Comparison of ENCODE assay signal across 19 mouse cellular contexts in genomic region chr3:108902038-108902437, GRCm38 (mm10). TPM values are rescaled to one million over a fixed set of nuclear protein-coding genes. Genes with fewer than 3 reads are reported as not detected.
A peak's percentile ranks its signal among the peaks of the same experiment; 100 is the strongest.
DNase-seq lines count a peak whose midpoint lies in the region; ATAC-seq and TF ChIP-seq lines count a peak whose summit lies in the region.
"Had no signal": no experiment of that assay in that cellular context is flagged by ENCODE, and none has a peak within 500 bp of the region (broad histone marks: within the 10 kb centered on the region; RNA-seq: fewer than 3 reads in every experiment).

No protein-coding gene starts in this region.

- H3K27ac ChIP-seq in hindbrain, postnatal 0 days, result no peak overlapping the region
- H3K27ac ChIP-seq in hindbrain, embryonic 11.5 days (ENCODE audit: low read depth, low read length), result no peak overlapping the region
- H3K27ac ChIP-seq in forebrain, postnatal 0 days (ENCODE audit: low read depth, low read length), result no peak overlapping the region
- H3K27ac ChIP-seq: limb, embryonic 12.5 days; midbrain, embryonic 13.5 days; neural tube, embryonic 13.5 days had no signal

- TF ChIP-seq CTCF in hindbrain, postnatal 0 days (IDR thresholded peaks at IDR 0.05; ENCODE audit: low read depth), result no peak
- TF ChIP-seq CTCF in forebrain, postnatal 0 days (IDR thresholded peaks at IDR 0.05; ENCODE audit: low read depth), result no peak

- H3K4me2 ChIP-seq in hindbrain, postnatal 0 days (ENCODE audit: low read depth, low read length), result no peak overlapping the region
- no peak overlapping the region for H3K4me2 ChIP-seq in hindbrain, embryonic 11.5 days (replicated peaks; ENCODE audit: low read depth, low read length)
- no peak overlapping the region for H3K4me2 ChIP-seq in forebrain, postnatal 0 days (ENCODE audit: low read depth)
- H3K4me2 ChIP-seq: heart, embryonic 12.5 days; limb, embryonic 12.5 days; midbrain, embryonic 13.5 days; neural tube, embryonic 13.5 days had no signal

- no peak overlapping the region for H3K9ac ChIP-seq in hindbrain, postnatal 0 days (replicated peaks; ENCODE audit: low read length)
- no peak overlapping the region for H3K9ac ChIP-seq in hindbrain, embryonic 11.5 days (ENCODE audit: low read depth, low read length)
- no peak overlapping the region for H3K9ac ChIP-seq in forebrain, postnatal 0 days
- H3K9ac ChIP-seq: heart, embryonic 12.5 days; limb, embryonic 12.5 days; midbrain, embryonic 13.5 days; neural tube, embryonic 13.5 days had no signal

- no peaks in the 10 kb centered on the region for H3K27me3 ChIP-seq in hindbrain, postnatal 0 days (ENCODE audit: insufficient read depth, low read length)
- no peaks in the 10 kb centered on the region for H3K27me3 ChIP-seq in hindbrain, embryonic 11.5 days (ENCODE audit: control insufficient read depth, insufficient read depth, low read length)
- H3K27me3 ChIP-seq in forebrain, postnatal 0 days (ENCODE audit: insufficient read depth, low read length), result no peaks in the 10 kb centered on the region
- H3K27me3 ChIP-seq: heart, embryonic 12.5 days; limb, embryonic 12.5 days; midbrain, embryonic 13.5 days; neural tube, embryonic 13.5 days had no signal

- peaks cover 21% of the 10 kb centered on the region for H3K36me3 ChIP-seq in hindbrain, postnatal 0 days (ENCODE audit: insufficient read depth, low read length)
- H3K36me3 ChIP-seq in hindbrain, embryonic 11.5 days (ENCODE audit: control insufficient read depth, insufficient read depth, low read length), result peaks cover 10% of the 10 kb centered on the region; the same call in 1 of the 2 replicates
- peaks cover 30% of the 10 kb centered on the region for H3K36me3 ChIP-seq in forebrain, postnatal 0 days (ENCODE audit: insufficient read depth)

- H3K4me1 ChIP-seq in hindbrain, postnatal 0 days (ENCODE audit: insufficient read depth, low read length), result no peaks in the 10 kb centered on the region
- no peaks in the 10 kb centered on the region for H3K4me1 ChIP-seq in hindbrain, embryonic 11.5 days (replicated peaks; ENCODE audit: control insufficient read depth, insufficient read depth, low read length)
- H3K4me1 ChIP-seq in forebrain, postnatal 0 days (ENCODE audit: insufficient read depth), result no peaks in the 10 kb centered on the region
- H3K4me1 ChIP-seq: heart, embryonic 12.5 days; limb, embryonic 12.5 days; midbrain, embryonic 13.5 days; neural tube, embryonic 13.5 days had no signal

- WGBS in hindbrain, postnatal 0 days, result 42% methylated on average over 2 of the region's 2 CpGs
- 61% methylated on average over 2 of the region's 2 CpGs for WGBS in hindbrain, embryonic 11.5 days
- WGBS in forebrain, postnatal 0 days, result 52% methylated on average over 2 of the region's 2 CpGs

- peak; percentile 31 for DNase-seq in hindbrain, postnatal 0 days (ENCODE audit: low spot score)
- DNase-seq in hindbrain, embryonic 11.5 days (ENCODE audit: low spot score), result no peak
- DNase-seq in retina, embryonic 14.5 days (ENCODE audit: low spot score), result peak; percentile 53
- no peak for DNase-seq in retina, postnatal 1 day
- DNase-seq in brain, adult 2 months (ENCODE audit: low read depth, low spot score), result peak; percentile 45
- DNase-seq in right cerebral cortex, postnatal 25 days, result no peak
- DNase-seq in forebrain, postnatal 0 days, result no peak
- DNase-seq: cerebellum, adult 9-11 months; kidney, postnatal 10 days; layer of hippocampus, postnatal 36 days; lung, adult 2 months had no signal

- no peak overlapping the region for H3K4me3 ChIP-seq in hindbrain, postnatal 0 days (ENCODE audit: low read length)
- H3K4me3 ChIP-seq in hindbrain, embryonic 11.5 days (ENCODE audit: low read depth, low read length), result no peak overlapping the region
- H3K4me3 ChIP-seq in forebrain, postnatal 0 days (ENCODE audit: low read depth, low read length), result no peak overlapping the region
- H3K4me3 ChIP-seq: heart, embryonic 12.5 days; limb, embryonic 12.5 days; midbrain, embryonic 13.5 days; neural tube, embryonic 13.5 days had no signal

- H3K9me3 ChIP-seq in hindbrain, postnatal 0 days (ENCODE audit: low read length), result no peaks in the 10 kb centered on the region
- H3K9me3 ChIP-seq in hindbrain, embryonic 11.5 days (ENCODE audit: control insufficient read depth, low read length), result no peaks in the 10 kb centered on the region
- no peaks in the 10 kb centered on the region for H3K9me3 ChIP-seq in forebrain, postnatal 0 days (ENCODE audit: low read length)
- H3K9me3 ChIP-seq: limb, embryonic 12.5 days; midbrain, embryonic 13.5 days; neural tube, embryonic 13.5 days had no signal

- ATAC-seq in hindbrain, postnatal 0 days, result no peak
- no peak for ATAC-seq in hindbrain, embryonic 11.5 days (ENCODE audit: low FRiP score)
- ATAC-seq in megakaryocyte-erythroid progenitor cell, adult 5-6 weeks (replicated peaks; ENCODE audit: low FRiP score, low TSS enrichment, poor library complexity, severe bottlenecking), result no peak
- no peak for ATAC-seq in forebrain, postnatal 0 days
- ATAC-seq: activated CD4-positive, CD25-positive, alpha-beta regulatory T cell, adult 4 months; midbrain, embryonic 13.5 days had no signal

RNA-seq across cellular contexts. Expression of gene Prpf38b, which starts 9.5 kb away (rescaled TPM):
- 23.8 and 26.7 TPM in 2 replicates for total RNA-seq in hindbrain, postnatal 0 days (2014; rRNA removed)
- polyA plus RNA-seq in hindbrain, postnatal 0 days (2015; fragmentation: Nextera tagmentation; extraction: Ambion mirVana), result 39.4 and 41.8 TPM in 2 replicates
- 84.4 and 85.3 TPM in 2 replicates for polyA plus RNA-seq in hindbrain, embryonic 11.5 days (2014; fragmentation: Nextera tagmentation; extraction: Ambion mirVana)
- total RNA-seq in megakaryocyte-erythroid progenitor cell, adult 5-6 weeks (2014; fragmentation: Nextera tagmentation), result 138 and 220 TPM in 2 replicates
- 307 and 371 TPM in 2 replicates for total RNA-seq in megakaryocyte-erythroid progenitor cell, adult 5-6 weeks (2017)
- 24.9 and 33.4 TPM in 2 replicates for total RNA-seq in forebrain, postnatal 0 days (2014; rRNA removed)
- 17.5 and 34.3 TPM in 2 replicates for polyA plus RNA-seq in forebrain, postnatal 0 days (2015; fragmentation: Nextera tagmentation; extraction: Ambion mirVana)

RNA-seq across cellular contexts. Expression of gene Fndc7, which starts 12.2 kb away (rescaled TPM):
- 0.14 and 0.16 TPM in 2 replicates for total RNA-seq in hindbrain, postnatal 0 days (2014; rRNA removed)
- 0.06 TPM in 1 of 2 replicates, not detected in the other for polyA plus RNA-seq in hindbrain, postnatal 0 days (2015; fragmentation: Nextera tagmentation; extraction: Ambion mirVana)
- polyA plus RNA-seq in hindbrain, embryonic 11.5 days (2014; fragmentation: Nextera tagmentation; extraction: Ambion mirVana), result 0.28 TPM in 1 of 2 replicates, not detected in the other
- total RNA-seq in megakaryocyte-erythroid progenitor cell, adult 5-6 weeks (2014; fragmentation: Nextera tagmentation), result not detected in 2 replicates
- not detected in 2 replicates for total RNA-seq in megakaryocyte-erythroid progenitor cell, adult 5-6 weeks (2017)
- 0.24 TPM in 1 of 2 replicates, not detected in the other for total RNA-seq in forebrain, postnatal 0 days (2014; rRNA removed)
- polyA plus RNA-seq in forebrain, postnatal 0 days (2015; fragmentation: Nextera tagmentation; extraction: Ambion mirVana), result not detected in 2 replicates
- total RNA-seq: hematopoietic stem cell, adult 5-6 weeks had no signal
- polyA plus RNA-seq: midbrain, embryonic 13.5 days; neural tube, embryonic 13.5 days had no signal

RNA-seq across cellular contexts. Expression of gene Henmt1, which starts 37.6 kb away (rescaled TPM):
- total RNA-seq in hindbrain, postnatal 0 days (2014; rRNA removed), result 1.0 and 2.2 TPM in 2 replicates
- 2.0 and 2.6 TPM in 2 replicates for polyA plus RNA-seq in hindbrain, postnatal 0 days (2015; fragmentation: Nextera tagmentation; extraction: Ambion mirVana)
- 0.52 and 0.84 TPM in 2 replicates for polyA plus RNA-seq in hindbrain, embryonic 11.5 days (2014; fragmentation: Nextera tagmentation; extraction: Ambion mirVana)
- not detected in 2 replicates for total RNA-seq in megakaryocyte-erythroid progenitor cell, adult 5-6 weeks (2014; fragmentation: Nextera tagmentation)
- total RNA-seq in megakaryocyte-erythroid progenitor cell, adult 5-6 weeks (2017), result not detected in 2 replicates
- total RNA-seq in forebrain, postnatal 0 days (2014; rRNA removed), result 0.24 and 9.9 TPM in 2 replicates
- 2.2 and 2.4 TPM in 2 replicates for polyA plus RNA-seq in forebrain, postnatal 0 days (2015; fragmentation: Nextera tagmentation; extraction: Ambion mirVana)

RNA-seq across cellular contexts. Expression of gene Gm9857, which starts 38.2 kb away (rescaled TPM):
- not detected in 2 replicates for total RNA-seq in hindbrain, postnatal 0 days (2014; rRNA removed)
- 0.54 TPM in 1 of 2 replicates, not detected in the other for polyA plus RNA-seq in hindbrain, postnatal 0 days (2015; fragmentation: Nextera tagmentation; extraction: Ambion mirVana)
- polyA plus RNA-seq in hindbrain, embryonic 11.5 days (2014; fragmentation: Nextera tagmentation; extraction: Ambion mirVana), result 0.52 TPM in 1 of 2 replicates, not detected in the other
- total RNA-seq in megakaryocyte-erythroid progenitor cell, adult 5-6 weeks (2014; fragmentation: Nextera tagmentation), result not detected in 2 replicates
- total RNA-seq in megakaryocyte-erythroid progenitor cell, adult 5-6 weeks (2017), result not detected in 2 replicates
- not detected in 2 replicates for total RNA-seq in forebrain, postnatal 0 days (2014; rRNA removed)
- polyA plus RNA-seq in forebrain, postnatal 0 days (2015; fragmentation: Nextera tagmentation; extraction: Ambion mirVana), result 0.52 TPM in 1 of 2 replicates, not detected in the other
- total RNA-seq: hematopoietic stem cell, adult 5-6 weeks; layer of hippocampus, postnatal 36 days had no signal
- polyA plus RNA-seq: activated CD4-positive, CD25-positive, alpha-beta regulatory T cell, adult 4 months; heart, embryonic 12.5 days; limb, embryonic 12.5 days; lung, adult 2 months; neural tube, embryonic 13.5 days; thymus, postnatal 0 days had no signal

Comparison
In these comparisons a context has a peak if more than half of its experiments do, and no peak if none do; other contexts are left out.
1. DNase-seq: peak in hindbrain, postnatal 0 days (single experiment), retina, embryonic 14.5 days (single experiment) and brain, adult 2 months (single experiment); none in hindbrain, embryonic 11.5 days (single experiment), retina, postnatal 1 day (single experiment), right cerebral cortex, postnatal 25 days (single experiment) and forebrain, postnatal 0 days (single experiment).